Mouse (Mus musculus): ENCODE results near the gene Clps. TPM values are rescaled to one million over a fixed set of nuclear protein-coding genes. Genes with fewer than 3 reads are reported as not detected.
"Not testable (repeated sequence)": the region's sequence is repeated elsewhere in the genome, so short reads cannot be mapped to it uniquely, and the experiment has no call there.

Clps gene
- total and polyA plus RNA-seq, 3 experiments = not detected

DNA sequence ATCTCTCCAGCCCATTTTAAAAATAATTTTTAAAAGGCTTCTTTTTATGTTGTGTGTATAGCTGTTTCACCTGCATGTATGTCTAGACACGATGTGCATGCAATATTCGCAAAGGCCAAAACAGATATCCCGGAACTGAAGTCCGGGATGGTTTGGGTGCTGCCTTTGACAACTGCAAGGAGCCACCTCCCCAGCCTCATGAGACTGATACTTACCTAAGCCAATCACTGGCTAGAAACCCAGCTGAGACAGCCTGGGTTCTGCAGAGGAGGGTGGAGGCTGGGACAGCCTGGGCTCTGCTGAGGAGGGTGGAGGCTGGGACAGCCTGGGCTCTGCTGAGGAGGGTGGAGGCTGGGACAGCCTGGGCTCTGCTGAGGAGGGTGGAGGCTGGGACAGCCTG lies 6.5 kb downstream of the Clps start:
- H3K27ac ChIP-seq (ENCODE audit: control insufficient read depth, low read depth, low read length); H3K9ac ChIP-seq (ENCODE audit: control insufficient read depth, low read depth, low read length, poor library complexity, severe bottlenecking); H3K27me3 ChIP-seq (ENCODE audit: control insufficient read depth in 1 of 2, insufficient read depth in 2 of 2, low read length in 2 of 2); H3K4me3 ChIP-seq (ENCODE audit: control insufficient read depth in 1 of 2, insufficient read depth in 1 of 2, low read depth in 2 of 2, low read length in 2 of 2); H3K36me3 ChIP-seq (ENCODE audit: control insufficient read depth in 1 of 2, insufficient read depth in 2 of 2, low read length in 2 of 2); H3K79me2 ChIP-seq (ENCODE audit: control insufficient read depth, insufficient read depth, low read length, poor library complexity); DNase-seq (ENCODE audit: low read depth, low spot score); H3K9me3 ChIP-seq (replicated peaks; ENCODE audit: insufficient read depth, low read length); H3K4me1 ChIP-seq (ENCODE audit: control insufficient read depth in 1 of 2, insufficient read depth in 2 of 2, low read length in 2 of 2): not testable (repeated sequence)

GRCm38 (mm10) chr17:28553040-28553793 lies 7.3 kb downstream of the Clps start:
- peak; percentile 75 for DNase-seq (ENCODE audit: low read depth, low spot score)
- H3K79me2 ChIP-seq (ENCODE audit: control insufficient read depth, insufficient read depth, low read length, poor library complexity) = no peaks in the 10 kb centered on the region
- no peaks in the 10 kb centered on the region for H3K9me3 ChIP-seq (replicated peaks; ENCODE audit: insufficient read depth, low read length)
- peaks cover 0 to 4% of the 10 kb centered on the region in 2 experiments; a peak in 2 of 4 replicates for H3K4me1 ChIP-seq (ENCODE audit: control insufficient read depth in 1 of 2, insufficient read depth in 2 of 2, low read length in 2 of 2)
- TF ChIP-seq SIN3A (IDR thresholded peaks at IDR 0.05; ENCODE audit: low read length) (no peak), NRF1 (IDR thresholded peaks at IDR 0.05; ENCODE audit: insufficient read depth, low read depth, low read length, poor library complexity, severe bottlenecking) (no peak), SMC3 (IDR thresholded peaks at IDR 0.05; ENCODE audit: low read depth, low read length) (peak; percentile 72), RAD21 (IDR thresholded peaks at IDR 0.05; ENCODE audit: low read depth, low read length) (peak; percentile 72), CTCF (IDR thresholded peaks at IDR 0.05 in 2 of 3, conservative IDR thresholded peaks at IDR 0.05 in 1 of 3; ENCODE audit: control insufficient read depth in 1 of 3, insufficient read depth in 1 of 3, low read depth in 2 of 3, low read length in 3 of 3, poor library complexity in 1 of 3, severe bottlenecking in 1 of 3) (peak; percentile 80 to 96 (median 92)), BHLHE40 (IDR thresholded peaks at IDR 0.05; ENCODE audit: borderline replicate concordance, low read depth, low read length) (peak; percentile 52), MYC (IDR thresholded peaks at IDR 0.05; ENCODE audit: low read depth, low read length) (no peak), MEF2A (IDR thresholded peaks at IDR 0.05; ENCODE audit: extremely low read depth, insufficient replicate concordance, low read depth, low read length, poor library complexity, severe bottlenecking) (no peak), MAZ (IDR thresholded peaks at IDR 0.05; ENCODE audit: low read depth, low read length) (peak; percentile 69; the same call in 1 of the 2 replicates), ZKSCAN1 (IDR thresholded peaks at IDR 0.05; ENCODE audit: low read depth, low read length) (no peak), MXI1 (IDR thresholded peaks at IDR 0.05; ENCODE audit: low read depth, low read length) (no peak), MAX (IDR thresholded peaks at IDR 0.05; ENCODE audit: low read length) (no peak), UBTF (IDR thresholded peaks at IDR 0.05; ENCODE audit: borderline replicate concordance, insufficient read depth, low read depth, low read length) (no peak), GABPA (IDR thresholded peaks at IDR 0.05; ENCODE audit: low read depth, low read length) (no peak), POLR2AphosphoS5 (IDR thresholded peaks at IDR 0.05; ENCODE audit: borderline replicate concordance, low read depth, low read length) (no peak), USF1 (IDR thresholded peaks at IDR 0.05; ENCODE audit: low read depth, low read length) (0 out of 2 replicates have a peak, but pooled peaks have one; percentile 19), ZC3H11A (IDR thresholded peaks at IDR 0.05; ENCODE audit: low read depth, low read length) (peak; percentile 71), GATA1 (IDR thresholded peaks at IDR 0.05; ENCODE audit: low read depth, low read length) (no peak), TBP (IDR thresholded peaks at IDR 0.05; ENCODE audit: low read depth, low read length) (no peak), ZMIZ1 (IDR thresholded peaks at IDR 0.05; ENCODE audit: low read depth, low read length) (no peak), MYB (IDR thresholded peaks at IDR 0.05; ENCODE audit: low read depth, low read length) (no peak)
- H3K9ac ChIP-seq (ENCODE audit: control insufficient read depth, low read depth, low read length, poor library complexity, severe bottlenecking) = no peak overlapping the region
- H3K4me3 ChIP-seq (ENCODE audit: control insufficient read depth in 1 of 2, insufficient read depth in 1 of 2, low read depth in 2 of 2, low read length in 2 of 2) = no peak overlapping the region
- no peak overlapping the region for H3K27ac ChIP-seq (ENCODE audit: control insufficient read depth, low read depth, low read length)
- peaks cover 0 to 5% of the 10 kb centered on the region in 2 experiments; a peak in 2 of 4 replicates for H3K27me3 ChIP-seq (ENCODE audit: control insufficient read depth in 1 of 2, insufficient read depth in 2 of 2, low read length in 2 of 2)
- no peaks in the 10 kb centered on the region; a peak in 1 of 4 replicates for H3K36me3 ChIP-seq (ENCODE audit: control insufficient read depth in 1 of 2, insufficient read depth in 2 of 2, low read length in 2 of 2)
